Mouse (Mus musculus): Measurements from ENCODE around the gene Fat3. TPM values are rescaled to one million over a fixed set of nuclear protein-coding genes. Genes with fewer than 3 reads are reported as not detected.

Fat3 gene
- polyA plus RNA-seq, 1 experiment from 2014 or later, result 5.8 TPM

- H3K4me2 ChIP-seq (replicated peaks), result no peak overlapping the region
- H3K9me3 ChIP-seq, result no peaks in the 10 kb centered on the region
- 73% methylated on average over 3 of the region's 3 CpGs for WGBS
- no peak overlapping the region for H3K27ac ChIP-seq
- H3K27me3 ChIP-seq, result no peaks in the 10 kb centered on the region
- peaks cover 12% of the 10 kb centered on the region for H3K4me1 ChIP-seq
- H3K4me3 ChIP-seq, result no peak overlapping the region
- no peak overlapping the region for H3K9ac ChIP-seq
- no peak for ATAC-seq (ENCODE audit: low FRiP score, low read depth)
- no peaks in the 10 kb centered on the region for H3K36me3 ChIP-seq
These were observed 556.9 kb downstream of the Fat3 start for GRCm38 (mm10) chr9:15944182-15944581.

GRCm38 (mm10) chr9:15943486-15944153 lies 557.5 kb downstream of the Fat3 start:
- no peak overlapping the region for H3K27ac ChIP-seq
- no peak overlapping the region for H3K4me2 ChIP-seq (replicated peaks)
- H3K4me3 ChIP-seq, result no peak overlapping the region
- peaks cover 12% of the 10 kb centered on the region for H3K4me1 ChIP-seq
- no peak overlapping the region for H3K9ac ChIP-seq
- no peak for ATAC-seq (ENCODE audit: low FRiP score, low read depth)
- H3K9me3 ChIP-seq, result no peaks in the 10 kb centered on the region
- H3K36me3 ChIP-seq, result no peaks in the 10 kb centered on the region
- 74% methylated on average over 3 of the region's 3 CpGs for WGBS
- H3K27me3 ChIP-seq, result no peaks in the 10 kb centered on the region

- no peak overlapping the region for H3K4me2 ChIP-seq (replicated peaks)
- H3K36me3 ChIP-seq, result no peaks in the 10 kb centered on the region
- H3K27me3 ChIP-seq, result no peaks in the 10 kb centered on the region
- no peaks in the 10 kb centered on the region for H3K9me3 ChIP-seq
- H3K4me3 ChIP-seq, result no peak overlapping the region
- no peak for ATAC-seq (ENCODE audit: low FRiP score, low read depth)
- 96% methylated on average over 2 of the region's 2 CpGs for WGBS
- no peak overlapping the region for H3K27ac ChIP-seq
- no peak overlapping the region for H3K9ac ChIP-seq
- peaks cover 12% of the 10 kb centered on the region for H3K4me1 ChIP-seq
These were observed 559.3 kb downstream of the Fat3 start for GRCm38 (mm10) chr9:15941818-15942217.

- WGBS, result 86% methylated on average over 7 of the region's 7 CpGs
These were observed 560.0 kb downstream of the Fat3 start for GRCm38 (mm10) chr9:15940933-15941673.

GRCm38 (mm10) chr9:15939594-15939993 lies 561.5 kb downstream of the Fat3 start:
- Histone ChIP-seq H3K4me2 (replicated peaks) (no peak overlapping the region), H3K27me3 (no peaks in the 10 kb centered on the region), H3K27ac (no peak overlapping the region), H3K36me3 (no peaks in the 10 kb centered on the region), H3K9me3 (no peaks in the 10 kb centered on the region), H3K9ac (no peak overlapping the region), H3K4me3 (no peak overlapping the region), H3K4me1 (peaks cover 12% of the 10 kb centered on the region)
- WGBS, result 56% methylated on average over 2 of the region's 2 CpGs
- no peak for ATAC-seq (ENCODE audit: low FRiP score, low read depth)

More at GRCm38 (mm10) chr9:15940933-15941673, 560.0 kb downstream of the Fat3 start:
- no peak for ATAC-seq (ENCODE audit: low FRiP score, low read depth)
- Histone ChIP-seq H3K4me3 (no peak overlapping the region), H3K36me3 (no peaks in the 10 kb centered on the region), H3K4me2 (replicated peaks) (no peak overlapping the region), H3K9me3 (no peaks in the 10 kb centered on the region), H3K27me3 (no peaks in the 10 kb centered on the region), H3K27ac (no peak overlapping the region), H3K4me1 (peaks cover 12% of the 10 kb centered on the region), H3K9ac (no peak overlapping the region)

- ATAC-seq (ENCODE audit: low FRiP score, low read depth), result no peak
- no peaks in the 10 kb centered on the region for H3K9me3 ChIP-seq
- H3K36me3 ChIP-seq, result no peaks in the 10 kb centered on the region
These were observed 563.1 kb downstream of the Fat3 start for GRCm38 (mm10) chr9:15937837-15938514.

GRCm38 (mm10) chr9:15930928-15931443 lies 570.1 kb downstream of the Fat3 start:
- WGBS, result 88% methylated on average over 5 of the region's 5 CpGs
- Histone ChIP-seq H3K9me3 (no peaks in the 10 kb centered on the region), H3K9ac (no peak overlapping the region), H3K27ac (no peak overlapping the region), H3K4me3 (no peak overlapping the region), H3K36me3 (no peaks in the 10 kb centered on the region), H3K4me1 (no peaks in the 10 kb centered on the region), H3K4me2 (replicated peaks) (no peak overlapping the region), H3K27me3 (no peaks in the 10 kb centered on the region)
- ATAC-seq (ENCODE audit: low FRiP score, low read depth), result no peak

More at GRCm38 (mm10) chr9:15937837-15938514, 563.1 kb downstream of the Fat3 start:
- no peak overlapping the region for H3K4me2 ChIP-seq (replicated peaks)
- H3K4me3 ChIP-seq, result no peak overlapping the region
- no peak overlapping the region for H3K9ac ChIP-seq
- WGBS, result 76% methylated on average over 28 of the region's 28 CpGs
- no peaks in the 10 kb centered on the region for H3K27me3 ChIP-seq
- no peak overlapping the region for H3K27ac ChIP-seq
- H3K4me1 ChIP-seq, result peaks cover 9% of the 10 kb centered on the region

- Histone ChIP-seq H3K36me3 (no peaks in the 10 kb centered on the region), H3K4me3 (no peak overlapping the region), H3K9me3 (no peaks in the 10 kb centered on the region), H3K4me2 (replicated peaks) (no peak overlapping the region), H3K4me1 (no peaks in the 10 kb centered on the region), H3K9ac (no peak overlapping the region), H3K27me3 (no peaks in the 10 kb centered on the region), H3K27ac (no peak overlapping the region)
- 80% methylated on average over 2 of the region's 2 CpGs for WGBS
- ATAC-seq (ENCODE audit: low FRiP score, low read depth), result no peak
These were observed 572.8 kb downstream of the Fat3 start for GRCm38 (mm10) chr9:15928331-15928730.

- no peak for ATAC-seq (ENCODE audit: low FRiP score, low read depth)
- 79% methylated on average over 5 of the region's 5 CpGs for WGBS
- Histone ChIP-seq H3K27me3 (no peaks in the 10 kb centered on the region; the same call in 1 of the 2 replicates), H3K4me3 (no peak overlapping the region), H3K4me1 (no peaks in the 10 kb centered on the region), H3K36me3 (no peaks in the 10 kb centered on the region), H3K27ac (no peak overlapping the region), H3K9ac (no peak overlapping the region), H3K9me3 (no peaks in the 10 kb centered on the region), H3K4me2 (replicated peaks) (no peak overlapping the region)
These were observed 573.6 kb downstream of the Fat3 start for GRCm38 (mm10) chr9:15927378-15928083.

GRCm38 (mm10) chr9:15925237-15925636 lies 575.8 kb downstream of the Fat3 start:
- H3K36me3 ChIP-seq, result no peaks in the 10 kb centered on the region
- 90% methylated on average over 5 of the region's 5 CpGs for WGBS
- no peak overlapping the region for H3K27ac ChIP-seq
- no peaks in the 10 kb centered on the region for H3K9me3 ChIP-seq
- no peak overlapping the region for H3K4me2 ChIP-seq (replicated peaks)
- no peaks in the 10 kb centered on the region; the same call in 1 of the 2 replicates for H3K27me3 ChIP-seq
- ATAC-seq (ENCODE audit: low FRiP score, low read depth), result no peak
- H3K4me1 ChIP-seq, result no peaks in the 10 kb centered on the region
- no peak overlapping the region for H3K4me3 ChIP-seq
- no peak overlapping the region for H3K9ac ChIP-seq

GRCm38 (mm10) chr9:15920271-15920670 lies 580.8 kb downstream of the Fat3 start:
- no peak for ATAC-seq (ENCODE audit: low FRiP score, low read depth)
- 81% methylated on average over 4 of the region's 4 CpGs for WGBS
- H3K4me1 ChIP-seq, result no peaks in the 10 kb centered on the region
- no peak overlapping the region for H3K9ac ChIP-seq
- H3K4me2 ChIP-seq (replicated peaks), result no peak overlapping the region
- no peak overlapping the region for H3K27ac ChIP-seq
- no peaks in the 10 kb centered on the region; the same call in 1 of the 2 replicates for H3K27me3 ChIP-seq
- H3K4me3 ChIP-seq, result no peak overlapping the region
- peaks cover 8% of the 10 kb centered on the region; the same call in 1 of the 2 replicates for H3K36me3 ChIP-seq
- no peaks in the 10 kb centered on the region for H3K9me3 ChIP-seq

All from limb, embryonic 13.5 days (tissue).